8 mouse cellular contexts compared by ENCODE assay signal in the genomic region with DNA sequence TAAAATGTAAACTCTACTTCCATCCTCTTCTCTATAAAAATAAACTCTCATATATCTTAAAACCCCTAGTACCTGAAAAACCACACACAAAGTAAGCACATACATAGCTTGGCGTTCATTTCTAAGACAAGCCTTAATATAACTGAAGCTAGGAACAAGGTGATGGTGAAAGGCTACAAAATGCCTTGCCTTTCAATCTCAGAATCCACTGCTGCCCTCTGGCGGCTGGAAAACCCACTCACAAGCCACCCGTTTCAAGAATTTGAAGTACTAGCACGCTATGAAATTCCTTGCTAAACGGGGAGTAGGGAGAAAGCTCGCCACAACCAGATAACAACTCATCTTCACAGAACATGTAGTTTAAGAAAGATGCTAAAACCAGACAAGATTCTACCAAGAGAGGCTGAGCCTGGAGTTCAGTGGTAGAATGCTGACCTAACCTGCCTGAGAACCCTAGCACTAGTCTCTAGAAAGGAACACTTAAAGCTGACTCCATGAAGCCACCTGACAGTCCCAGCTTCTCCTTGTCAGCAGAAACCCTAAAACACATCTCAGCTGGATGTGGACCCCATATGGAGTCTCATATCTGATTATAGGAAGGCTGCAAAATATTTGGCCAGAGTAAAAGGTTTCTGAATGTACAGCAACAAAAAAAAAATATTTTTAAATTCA. TPM values are rescaled to one million over a fixed set of nuclear protein-coding genes. Genes with fewer than 3 reads are reported as not detected.
DNase-seq lines count a peak whose midpoint lies in the region; ATAC-seq and TF ChIP-seq lines count a peak whose summit lies in the region.

No protein-coding gene starts in this region.

- peak; percentile 71 for ATAC-seq in granulocyte monocyte progenitor cell, adult 5-6 weeks (replicated peaks; ENCODE audit: poor library complexity, severe bottlenecking)
- peak; percentile 39; the same call in 1 of the 2 replicates for ATAC-seq in kidney, embryonic 16.5 days (ENCODE audit: low FRiP score, low TSS enrichment)
- ATAC-seq in neural tube, embryonic 11.5 days (ENCODE audit: insufficient read depth, low FRiP score, low TSS enrichment), result 0 out of 2 replicates have a peak, but pooled peaks have one; percentile 23

- no peak for TF ChIP-seq POLR2A in liver, adult 2 months (IDR thresholded peaks at IDR 0.05; ENCODE audit: extremely low read depth, insufficient read depth, low read length)

- H3K4me2 ChIP-seq in kidney, embryonic 16.5 days (replicated peaks; ENCODE audit: low read depth, low read length), result no peak overlapping the region
- no peak overlapping the region for H3K4me2 ChIP-seq in neural tube, embryonic 11.5 days (ENCODE audit: low read depth)

- peaks cover 24% of the 10 kb centered on the region for H3K36me3 ChIP-seq in C2C12 (ENCODE audit: control insufficient read depth, insufficient read depth)
- H3K36me3 ChIP-seq in kidney, embryonic 16.5 days (ENCODE audit: insufficient read depth, low read length), result 0 out of 2 replicates have a peak, but pooled peaks cover 6% of the 10 kb centered on the region
- peaks cover 8% of the 10 kb centered on the region for H3K36me3 ChIP-seq in liver, adult 2 months (ENCODE audit: control insufficient read depth, insufficient read depth, low read length)
- 0 out of 2 replicates have a peak, but pooled peaks cover 2% of the 10 kb centered on the region for H3K36me3 ChIP-seq in neural tube, embryonic 11.5 days (ENCODE audit: control insufficient read depth, insufficient read depth, low read length)

- TF ChIP-seq CTCF in C2C12 (IDR thresholded peaks at IDR 0.05; ENCODE audit: control insufficient read depth, insufficient read depth, insufficient read length), result peak; percentile 36
- peak; percentile 73 for TF ChIP-seq CTCF in liver, adult 2 months (IDR thresholded peaks at IDR 0.05; ENCODE audit: low read depth, low read length)

- H3K4me3 ChIP-seq in C2C12 (ENCODE audit: insufficient read depth, poor library complexity, severe bottlenecking), result no peak overlapping the region
- H3K4me3 ChIP-seq in kidney, embryonic 16.5 days (ENCODE audit: low read length), result no peak overlapping the region
- H3K4me3 ChIP-seq in liver, adult 2 months (ENCODE audit: insufficient read depth, low read depth, low read length), result no peak overlapping the region
- no peak overlapping the region for H3K4me3 ChIP-seq in neural tube, embryonic 11.5 days (ENCODE audit: low read depth, low read length)

- no peak overlapping the region for H3K27ac ChIP-seq in kidney, embryonic 16.5 days (ENCODE audit: low read length)
- H3K27ac ChIP-seq in liver, adult 2 months (replicated peaks; ENCODE audit: insufficient read depth, low read depth, low read length), result no peak overlapping the region
- no peak overlapping the region for H3K27ac ChIP-seq in neural tube, embryonic 11.5 days (ENCODE audit: low read depth, low read length)

- WGBS in kidney, embryonic 16.5 days, result 5% methylated on average over 6 of the region's 6 CpGs
- 2% methylated on average over 6 of the region's 6 CpGs for WGBS in liver, adult 2 months
- 8% methylated on average over 6 of the region's 6 CpGs for WGBS in neural tube, embryonic 11.5 days

- no peaks in the 10 kb centered on the region for H3K79me3 ChIP-seq in C2C12 (ENCODE audit: low read depth)

- H3K9me3 ChIP-seq in kidney, embryonic 16.5 days (ENCODE audit: low read length), result no peaks in the 10 kb centered on the region
- no peaks in the 10 kb centered on the region for H3K9me3 ChIP-seq in neural tube, embryonic 11.5 days (ENCODE audit: control insufficient read depth, low read length)

- H3K4me1 ChIP-seq in kidney, embryonic 16.5 days (ENCODE audit: insufficient read depth, low read length), result no peaks in the 10 kb centered on the region
- H3K4me1 ChIP-seq in liver, adult 2 months (ENCODE audit: control insufficient read depth, insufficient read depth, low read length), result no peaks in the 10 kb centered on the region
- H3K4me1 ChIP-seq in neural tube, embryonic 11.5 days (ENCODE audit: control insufficient read depth, insufficient read depth, low read length), result no peaks in the 10 kb centered on the region; the same call in 1 of the 2 replicates

- no peaks in the 10 kb centered on the region for H3K27me3 ChIP-seq in C2C12 (ENCODE audit: control insufficient read depth, insufficient read depth, insufficient read length)
- no peaks in the 10 kb centered on the region for H3K27me3 ChIP-seq in kidney, embryonic 16.5 days (ENCODE audit: insufficient read depth, low read length)
- no peaks in the 10 kb centered on the region for H3K27me3 ChIP-seq in liver, adult 2 months (ENCODE audit: control insufficient read depth, insufficient read depth, low read length)
- H3K27me3 ChIP-seq in neural tube, embryonic 11.5 days (ENCODE audit: control insufficient read depth, insufficient read depth, low read length), result no peaks in the 10 kb centered on the region

- no peak overlapping the region for H3ac ChIP-seq in C2C12 (ENCODE audit: control insufficient read depth, insufficient read length, low read depth)

- no peak overlapping the region for H3K9ac ChIP-seq in kidney, embryonic 16.5 days (replicated peaks; ENCODE audit: low read length)
- H3K9ac ChIP-seq in liver, adult 2 months (ENCODE audit: low read depth, low read length), result no peak overlapping the region
- H3K9ac ChIP-seq in neural tube, embryonic 11.5 days (ENCODE audit: low read length), result no peak overlapping the region

- no peaks in the 10 kb centered on the region for H3K79me2 ChIP-seq in C2C12 (ENCODE audit: control insufficient read depth, insufficient read depth)
- no peaks in the 10 kb centered on the region for H3K79me2 ChIP-seq in liver, adult 2 months (ENCODE audit: control insufficient read depth, insufficient read depth, low read length)

- DNase-seq in adrenal gland, postnatal 10 days, result peak; percentile 85
- peak; percentile 66 for DNase-seq in embryo, embryonic 11.5 days (ENCODE audit: low read depth, low spot score)
- peak; percentile 42 for DNase-seq in liver, adult 2 months (ENCODE audit: extremely low read depth, low read depth, low spot score)
- peak; percentile 84 for DNase-seq in neural tube, embryonic 11.5 days (ENCODE audit: low spot score)
- peak; percentile 29 for DNase-seq in testis, postnatal 14 days (ENCODE audit: low spot score)

TF ChIP-seq in C2C12, 6 proteins besides CTCF, POLR2A, EP300 and RAD21:
- TF ChIP-seq MYOD1 (IDR thresholded peaks at IDR 0.05; ENCODE audit: control insufficient read depth, insufficient read length, low read depth) (no peak), FOSL1 (IDR thresholded peaks at IDR 0.05; ENCODE audit: insufficient read depth, low read length, poor library complexity, severe bottlenecking) (no peak), USF1 (IDR thresholded peaks at IDR 0.05; ENCODE audit: low read depth) (no peak), MAX (IDR thresholded peaks at IDR 0.05) (no peak), MYOG (IDR thresholded peaks at IDR 0.05; ENCODE audit: control insufficient read depth, extremely low read depth, insufficient read length) (no peak), CEBPB (IDR thresholded peaks at IDR 0.05; ENCODE audit: low read depth) (no peak)

RNA-seq across cellular contexts. Expression of a gene that starts 29.1 kb away (rescaled TPM):
- 22.3 TPM for polyA plus RNA-seq in C2C12 (2012; fragmentation: generic; extraction: Trizol)
- 10 to 100 TPM; 18.7 to 19.5 TPM for total RNA-seq in adrenal gland, postnatal 10 days (2021)
- 19.3 and 29.2 TPM in 2 replicates for total RNA-seq in granulocyte monocyte progenitor cell, adult 5-6 weeks (2014; fragmentation: Nextera tagmentation)
- 61.3 and 64.2 TPM in 2 replicates for total RNA-seq in granulocyte monocyte progenitor cell, adult 5-6 weeks (2017)
- 24.8 and 24.9 TPM in 2 replicates for polyA plus RNA-seq in kidney, embryonic 16.5 days (2015; fragmentation: Nextera tagmentation; extraction: Ambion mirVana)
- 8.1 and 8.8 TPM in 2 replicates for total RNA-seq in liver, adult 2 months (2014; rRNA removed)
- 2.4 TPM in 2 replicates for polyA plus RNA-seq in liver, adult 2 months (2012; rRNA removed)
- 40.7 and 45.0 TPM in 2 replicates for polyA plus RNA-seq in neural tube, embryonic 11.5 days (2014; fragmentation: Nextera tagmentation; extraction: Ambion mirVana)

RNA-seq across cellular contexts. Expression of a gene that starts 29.2 kb away (rescaled TPM):
- 3.6 TPM for polyA plus RNA-seq in C2C12 (2012; fragmentation: generic; extraction: Trizol)
- total RNA-seq in adrenal gland, postnatal 10 days (2021), result 10 to 100 TPM; 40.5 to 50.0 TPM
- total RNA-seq in granulocyte monocyte progenitor cell, adult 5-6 weeks (2014; fragmentation: Nextera tagmentation), result 58.1 and 64.8 TPM in 2 replicates
- 27.0 and 46.8 TPM in 2 replicates for total RNA-seq in granulocyte monocyte progenitor cell, adult 5-6 weeks (2017)
- polyA plus RNA-seq in kidney, embryonic 16.5 days (2015; fragmentation: Nextera tagmentation; extraction: Ambion mirVana), result 28.0 and 34.0 TPM in 2 replicates
- 14.1 and 14.2 TPM in 2 replicates for total RNA-seq in liver, adult 2 months (2014; rRNA removed)
- 2.3 and 3.0 TPM in 2 replicates for polyA plus RNA-seq in liver, adult 2 months (2012; rRNA removed)
- polyA plus RNA-seq in neural tube, embryonic 11.5 days (2014; fragmentation: Nextera tagmentation; extraction: Ambion mirVana), result 26.4 and 29.5 TPM in 2 replicates

Comparison
In these comparisons a context has a peak if more than half of its experiments do, and no peak if none do; other contexts are left out.
1. DNase-seq: peak in every context shown above with its lines; median percentile 85 in adrenal gland, postnatal 10 days; 84 in neural tube, embryonic 11.5 days; 66 in embryo, embryonic 11.5 days; 42 in liver, adult 2 months; 29 in testis, postnatal 14 days.